Mouse (Mus musculus): ENCODE measurements around the gene Ube2ql1. TPM values are rescaled to one million over a fixed set of nuclear protein-coding genes. Genes with fewer than 3 reads are reported as not detected.

The Ube2ql1 gene
- total RNA-seq, 2 experiments from 2014 or later, result 1.6 to 1.7 TPM

DNA sequence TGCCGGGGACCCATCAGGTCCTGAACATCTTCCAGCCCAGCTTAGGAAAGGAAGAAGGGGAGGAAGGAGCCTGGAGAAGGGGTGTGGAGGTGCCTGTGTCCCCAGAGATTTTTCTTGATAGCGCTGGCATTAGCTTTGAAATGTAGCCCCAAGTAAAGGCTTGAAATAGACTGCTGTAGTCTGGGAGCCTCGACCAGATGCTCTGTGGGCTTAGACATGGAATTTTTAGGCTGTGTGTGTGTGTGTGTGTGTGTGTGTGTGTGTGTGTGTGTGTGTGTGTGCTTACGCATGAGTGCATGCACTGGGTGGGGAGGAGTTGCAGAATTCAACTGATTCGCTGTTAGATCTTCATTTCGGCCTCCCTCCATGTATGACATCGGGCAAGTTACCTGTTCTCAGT is 31.5 kb downstream of the Ube2ql1 start:
- DNase-seq, result no peak

DNA sequence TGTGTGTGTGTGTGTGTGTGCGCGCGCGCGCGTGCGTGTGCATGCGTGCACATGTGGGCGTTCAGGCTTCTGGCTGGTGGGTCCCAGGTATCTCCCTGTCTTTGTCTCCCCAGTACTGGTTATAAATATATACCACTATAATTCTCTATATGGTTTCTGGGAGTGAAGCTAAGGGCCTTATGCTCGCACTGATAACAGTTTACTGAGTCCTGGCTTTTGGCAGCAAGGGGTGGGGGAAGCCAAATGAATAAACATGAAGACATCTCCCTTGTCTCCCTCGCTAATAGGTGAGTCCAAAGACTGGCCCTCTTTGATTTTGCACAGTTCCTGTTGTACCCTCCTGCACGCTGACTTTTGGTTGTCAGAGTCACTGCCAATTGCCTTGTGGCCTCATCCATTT is 32.2 kb downstream of the Ube2ql1 start:
- DNase-seq, result no peak

DNA sequence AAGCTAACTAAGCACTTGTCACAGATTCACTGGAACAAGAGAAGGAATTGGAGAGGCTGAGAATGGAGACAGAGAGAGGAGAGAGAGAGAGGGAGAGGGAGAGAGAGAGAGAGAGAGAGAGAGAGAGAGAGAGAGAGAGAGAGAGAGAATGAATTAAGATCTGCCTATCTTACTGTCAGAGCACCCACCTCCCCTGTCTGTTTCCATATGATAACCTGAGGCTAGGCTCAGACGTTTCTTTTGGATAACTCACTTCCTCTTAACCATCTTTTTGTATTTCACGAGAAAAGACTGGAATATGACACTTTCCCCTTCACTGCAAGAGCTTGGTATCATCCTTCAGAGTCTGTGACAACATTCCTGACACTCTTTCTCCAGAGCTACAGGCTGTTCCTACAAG is 32.8 kb downstream of the Ube2ql1 start:
- no peak for DNase-seq

DNA sequence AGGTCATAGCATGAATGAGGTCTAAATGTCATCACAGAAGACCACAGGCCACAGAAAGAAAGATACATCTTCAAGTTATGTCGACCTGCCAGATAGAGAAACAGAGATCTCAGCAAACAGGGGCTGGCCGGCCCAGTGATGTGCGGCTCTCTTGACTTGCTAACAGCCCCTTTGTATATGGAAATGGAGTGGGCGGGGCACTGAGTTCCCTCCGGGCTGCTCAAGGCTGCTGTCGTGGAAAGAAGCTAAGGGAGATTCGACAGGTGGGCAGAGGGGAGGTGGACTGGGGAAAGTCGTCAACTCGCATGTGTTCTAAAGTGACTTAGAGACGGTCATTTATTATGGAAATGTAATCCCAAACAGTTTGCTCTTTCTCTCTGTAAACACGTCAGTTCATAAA is 36.2 kb downstream of the Ube2ql1 start:
- no peak for DNase-seq

DNA sequence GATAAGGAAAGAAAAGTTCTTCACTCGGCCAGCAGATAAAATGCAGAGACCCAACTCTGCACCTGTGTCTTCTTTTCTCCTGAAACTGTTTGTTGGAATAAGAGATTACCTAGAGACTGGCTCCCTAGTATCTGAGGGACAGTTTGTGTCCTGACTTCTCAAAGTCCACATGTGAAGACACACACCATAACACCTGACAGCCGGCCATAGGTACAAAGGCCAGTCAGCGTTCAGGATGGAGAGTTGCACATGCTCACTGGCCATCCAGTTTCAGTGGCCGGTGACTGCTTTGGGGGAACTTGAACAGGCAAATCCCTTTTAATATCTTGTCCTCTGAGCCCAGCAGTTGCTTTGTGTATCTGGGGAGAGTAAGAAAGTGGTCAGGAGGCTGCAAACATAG is 38.3 kb downstream of the Ube2ql1 start:
- no peak for DNase-seq

DNA sequence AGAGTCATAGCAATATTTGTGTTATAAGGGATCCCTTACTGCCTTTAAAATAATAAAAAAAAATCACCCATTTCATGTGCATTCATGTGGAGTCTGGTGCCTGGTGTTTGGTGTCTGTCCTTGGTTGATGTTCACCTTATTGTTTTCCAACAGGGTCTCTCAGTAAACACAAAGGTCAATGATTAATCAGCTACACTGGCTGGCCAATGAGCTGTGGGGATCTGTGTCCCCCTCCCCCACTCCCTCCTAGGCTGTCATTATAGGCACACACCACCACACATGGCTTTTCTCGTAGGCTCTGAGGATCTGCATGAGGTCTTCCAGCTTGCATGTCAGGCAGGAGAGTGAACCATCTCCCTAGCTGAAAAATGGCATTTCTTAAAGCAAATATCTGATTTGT is 38.9 kb downstream of the Ube2ql1 start:
- DNase-seq, result no peak

DNA sequence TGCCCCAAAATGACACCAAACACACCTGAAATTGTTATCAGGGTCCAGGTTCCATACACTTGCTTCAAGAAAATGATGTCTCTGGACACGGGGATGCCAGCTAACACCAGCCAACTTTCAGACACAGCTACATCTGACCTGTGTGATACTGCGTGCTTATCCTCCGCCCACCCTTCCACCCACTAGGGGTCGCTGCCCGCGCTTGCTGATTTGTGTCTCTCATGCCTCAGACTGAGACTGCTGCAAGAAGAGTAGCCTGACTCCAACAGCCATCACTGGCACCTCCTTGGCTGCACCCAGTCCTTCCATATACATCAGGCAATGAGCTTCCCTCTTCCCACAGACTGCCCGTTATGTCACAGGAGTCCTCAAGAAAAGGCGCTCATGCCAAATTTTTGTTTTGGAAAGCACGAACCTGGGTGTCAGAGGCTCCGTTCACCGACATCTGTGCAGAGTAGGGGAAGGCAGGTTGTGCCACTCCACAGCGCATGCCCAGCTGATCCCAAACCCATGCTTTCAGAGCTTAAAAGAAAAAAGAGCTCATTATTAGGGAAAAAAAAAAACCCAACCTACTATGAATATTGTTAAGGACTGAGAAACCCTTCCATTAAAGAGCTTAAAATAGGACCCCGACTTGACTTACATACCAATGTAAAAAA is 43.2 kb downstream of the Ube2ql1 start:
- peak; percentile 91 for DNase-seq

DNA sequence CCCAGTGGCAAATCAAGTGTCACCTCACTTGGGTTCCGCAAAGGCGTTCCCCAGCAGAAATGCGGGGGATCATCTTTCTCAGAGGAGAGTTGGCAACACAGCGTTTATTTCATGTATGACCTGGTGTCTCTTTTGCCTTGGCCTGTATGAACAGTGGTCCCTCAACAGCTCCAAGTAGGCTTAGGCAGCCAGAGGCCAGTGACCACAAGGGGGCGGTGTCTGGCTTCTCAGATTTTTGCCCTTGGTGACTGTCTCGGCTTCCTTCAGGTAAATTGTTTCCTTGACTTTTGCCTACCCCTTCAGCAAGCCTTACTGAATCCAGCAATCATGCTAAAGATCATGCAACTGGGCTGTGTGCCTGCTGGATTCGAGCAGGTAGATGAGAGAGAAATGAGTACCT is 48.6 kb downstream of the Ube2ql1 start:
- DNase-seq, result peak; percentile 73

DNA sequence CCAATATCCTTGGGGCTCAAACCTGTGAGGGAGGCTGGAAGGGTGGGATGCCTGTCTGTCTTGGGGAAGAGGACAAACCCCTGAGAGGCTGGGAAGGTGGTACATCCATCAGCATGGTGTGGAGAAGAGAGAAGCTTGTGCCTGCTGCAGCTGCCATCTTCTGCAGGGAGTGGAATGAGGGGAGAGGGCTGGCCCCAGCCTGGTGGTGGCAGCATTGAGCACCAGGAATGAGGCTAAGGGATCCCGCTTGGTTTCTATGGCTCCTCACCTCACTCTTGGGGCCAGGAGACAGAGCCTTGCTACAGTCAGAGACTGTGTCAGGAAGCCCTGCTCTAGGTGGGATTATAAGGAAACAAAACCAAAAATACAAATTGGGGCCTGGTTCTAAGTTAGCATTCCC is 52.7 kb downstream of the Ube2ql1 start:
- DNase-seq, result peak; percentile 29

DNA sequence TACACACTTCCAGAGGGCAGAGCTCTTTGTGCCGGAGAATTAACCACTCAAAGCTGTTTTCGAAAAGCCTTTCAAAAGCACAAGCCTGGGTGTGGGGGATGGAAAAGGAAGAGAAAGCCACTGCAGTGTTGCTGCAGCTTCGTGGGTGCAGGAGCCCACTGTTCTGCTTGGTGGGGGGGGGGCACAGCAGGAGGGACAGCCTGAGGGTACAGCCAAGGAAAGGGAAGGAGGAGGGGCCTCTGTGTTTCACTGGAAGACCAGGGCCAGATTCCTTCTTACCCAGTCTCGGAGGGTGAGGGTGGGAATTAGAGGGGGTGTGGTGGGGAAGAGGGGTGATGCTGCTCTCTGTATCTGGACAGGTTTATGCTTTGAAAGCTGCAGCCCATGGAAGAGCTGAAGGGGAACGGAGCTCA is 54.3 kb downstream of the Ube2ql1 start:
- no peak for DNase-seq

DNA sequence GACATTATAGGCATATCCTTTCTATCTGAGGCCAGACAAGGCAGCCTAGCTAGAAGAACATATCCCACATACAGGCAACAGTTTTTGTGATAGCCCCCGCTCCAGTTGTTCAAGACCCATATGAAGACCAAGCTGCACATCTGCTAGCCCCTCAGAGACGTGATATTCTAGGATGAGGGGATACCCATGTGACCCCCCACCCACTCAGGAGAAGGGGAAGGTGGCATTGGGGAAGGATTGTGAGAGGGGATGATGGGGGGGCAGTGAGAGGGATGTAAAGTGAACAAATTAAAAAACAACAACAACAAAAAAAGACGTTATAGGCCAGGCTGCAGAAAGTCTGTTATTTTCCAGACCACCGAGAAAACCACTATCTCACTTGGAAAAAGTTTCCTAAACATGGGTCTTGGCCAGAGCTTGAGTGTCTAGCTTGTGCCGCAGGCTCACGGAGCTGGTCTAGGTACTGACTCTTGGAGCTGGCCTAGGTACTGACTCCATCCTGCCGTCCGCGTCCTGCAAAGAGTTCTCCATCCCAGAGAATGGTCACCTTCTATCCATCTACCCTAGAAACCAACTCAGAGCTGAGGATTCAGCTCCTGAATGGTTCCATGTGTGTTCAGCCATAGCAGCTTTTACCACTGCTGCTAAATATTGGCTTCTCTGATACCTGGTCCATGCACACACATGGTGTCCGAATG is 65.6 kb downstream of the Ube2ql1 start:
- no peak for DNase-seq

DNA sequence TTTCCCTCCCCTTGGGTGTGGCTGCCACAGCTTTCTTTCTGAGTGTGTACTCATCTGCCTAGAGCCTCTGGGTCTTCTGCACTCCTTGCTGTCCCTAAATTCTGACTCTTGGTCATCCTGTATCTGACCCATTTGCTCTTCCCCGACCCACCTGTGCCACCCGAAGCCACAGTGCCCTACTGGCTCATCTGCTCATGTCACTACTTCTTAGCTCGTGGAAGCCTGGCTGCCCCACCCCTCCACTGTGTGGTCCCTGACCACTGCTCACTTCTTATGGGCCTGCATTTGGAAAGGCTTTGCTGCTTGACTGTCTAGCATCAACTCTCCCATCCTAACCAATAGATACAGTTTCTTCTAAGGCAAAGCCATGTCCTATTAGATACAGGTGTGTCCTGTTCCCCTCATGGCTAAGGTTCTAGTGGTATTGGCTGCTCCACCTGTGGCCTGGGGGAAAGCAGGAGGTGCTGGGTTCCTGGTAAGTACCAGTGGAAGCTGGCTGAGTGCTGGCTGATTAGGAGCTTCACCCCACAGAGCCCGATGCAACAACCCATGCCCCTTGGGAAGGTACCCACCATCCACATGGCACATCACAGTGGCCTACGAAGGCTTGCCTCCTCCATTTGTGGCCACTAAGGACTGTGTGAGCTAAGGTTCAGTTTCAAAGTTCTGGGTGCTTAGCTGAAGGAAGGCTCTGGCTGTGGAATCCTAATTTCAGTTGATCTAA is 66.3 kb downstream of the Ube2ql1 start:
- DNase-seq, result no peak

DNA sequence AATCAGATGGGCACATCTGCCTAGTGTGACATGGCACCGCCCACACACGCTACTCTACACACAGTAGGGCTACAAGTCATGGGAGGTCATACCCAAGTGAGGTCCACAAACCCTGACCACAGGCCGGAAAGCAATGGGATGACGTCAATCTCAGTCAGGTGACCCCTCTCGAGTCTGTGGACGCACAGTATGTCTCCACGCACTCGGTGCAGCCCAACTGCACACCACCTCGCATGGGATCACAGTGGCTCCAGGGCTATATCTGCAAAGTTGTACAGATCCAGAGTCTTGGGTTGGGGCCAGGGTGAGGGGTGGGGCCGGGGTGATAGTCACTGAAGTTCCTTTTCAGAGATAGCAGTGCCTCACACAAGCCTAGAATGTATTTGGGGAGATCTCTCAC is 67.1 kb downstream of the Ube2ql1 start:
- no peak for DNase-seq

DNA sequence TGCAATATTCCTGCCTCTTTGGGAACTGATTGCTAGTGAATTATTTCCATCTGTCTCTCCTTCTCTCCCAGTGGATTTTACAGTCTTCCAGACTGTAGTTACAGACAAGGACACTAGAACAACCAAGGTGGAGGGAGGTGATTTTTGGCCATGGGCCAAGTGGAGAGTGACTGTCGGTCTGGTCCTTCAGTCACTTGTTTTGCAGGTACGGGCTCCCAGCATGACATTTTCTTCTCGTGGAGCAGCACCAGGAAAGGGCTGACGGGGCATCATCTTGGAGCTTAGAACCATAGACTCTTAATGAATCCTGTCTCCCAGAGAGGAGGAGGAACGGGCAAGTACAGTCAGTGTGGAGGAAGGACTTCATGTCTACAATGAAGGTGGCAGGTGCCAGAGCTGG is 67.6 kb downstream of the Ube2ql1 start:
- DNase-seq, result no peak

DNA sequence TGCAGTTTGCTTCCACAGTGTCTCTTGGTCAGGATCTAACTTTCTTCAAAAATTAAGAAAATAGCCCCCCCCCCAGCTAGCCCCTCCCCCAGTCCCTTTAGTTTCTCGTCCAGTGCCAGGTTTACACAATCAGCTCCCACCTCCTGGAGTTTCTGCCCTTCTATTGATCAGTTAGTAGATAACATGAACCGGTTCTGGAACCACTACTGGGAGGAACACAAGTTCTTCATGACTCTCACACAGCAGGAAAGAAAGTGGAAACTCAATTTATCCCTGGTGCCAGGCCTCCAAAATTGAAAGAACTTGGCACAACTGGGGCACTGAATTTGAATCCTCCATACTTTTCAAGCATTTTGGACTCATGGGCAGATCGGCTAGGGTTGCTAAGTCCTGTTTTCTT is 85.2 kb downstream of the Ube2ql1 start:
- no peak for DNase-seq

Other genes starting within 250 kb of the Ube2ql1 start
- gene Nsun2, start 206.1 kb downstream of the Ube2ql1 start, total RNA-seq (2021), result 10 to 100 TPM; 68.5 to 81.1 TPM
- 10 to 100 TPM; 18.6 to 19.1 TPM for gene Tent4a, start 205.3 kb downstream of the Ube2ql1 start, total RNA-seq (2021)
- gene Srd5a1, start 128.4 kb downstream of the Ube2ql1 start, total RNA-seq (2021), result 10 to 100 TPM; 12.0 to 13.3 TPM
- gene Med10, start 62.5 kb upstream of the Ube2ql1 start, total RNA-seq (2021), result 10 to 100 TPM; 55.0 to 62.9 TPM

Measured in adrenal gland, postnatal 10 days (tissue).